Mouse (Mus musculus) spleen, adult 2 months (tissue): ENCODE results near the gene Gm11214.

ENCODE experiments used
- CTCF ChIP-seq: fragments of 200-500 bp; IDR thresholded peaks from 2 replicates; pipeline ENCODE4 v1.5.1; 2011; ENCODE audit warnings: mild to moderate bottlenecking, inconsistent platforms; ENCODE audit not compliant: insufficient read depth, insufficient read length, insufficient replicate concordance; ENCODE audit errors: extremely low read depth
- POLR2A ChIP-seq: fragments of 200-500 bp; IDR thresholded peaks from 2 replicates; pipeline ENCODE4 v1.6.1; 2011; ENCODE audit warnings: low read depth, low read length, inconsistent platforms

DNA sequence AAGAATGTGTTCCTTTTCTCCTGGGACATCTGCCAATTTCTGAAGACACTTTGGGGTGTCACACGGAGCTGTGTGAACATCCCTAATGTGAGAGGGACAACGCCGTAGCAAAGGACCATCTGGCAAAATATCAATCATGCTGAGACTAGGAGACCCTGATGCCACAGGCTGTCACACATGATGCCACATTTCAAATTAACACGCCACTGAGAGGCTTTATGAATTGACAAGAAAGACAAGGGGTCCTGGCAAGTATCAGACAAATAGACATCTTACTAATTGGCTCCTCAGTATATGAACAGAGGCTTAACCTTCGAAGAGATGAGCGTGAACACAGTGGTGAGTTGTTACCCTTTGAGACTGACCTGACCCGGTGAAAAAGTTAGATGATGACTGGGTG is 2.6 kb upstream of the Gm11214 start:
- TF ChIP-seq CTCF (no peak), POLR2A (no peak)
